Mouse (Mus musculus): Measurements from ENCODE around the gene Khdc1a. TPM values are rescaled to one million over a fixed set of nuclear protein-coding genes. Genes with fewer than 3 reads are reported as not detected.

Khdc1a gene
- polyA plus RNA-seq, 1 experiment from 2014 or later = not detected

Other genes with a start within 250 kb of the Khdc1a start
- gene Tmem14a, start 131.1 kb upstream of the Khdc1a start, polyA plus RNA-seq (2015; fragmentation: Nextera tagmentation; extraction: Ambion mirVana) = 19.2 and 20.8 TPM in 2 replicates
- 0.29 and 0.54 TPM in 2 replicates for gene Gsta3, start 109.1 kb upstream of the Khdc1a start, polyA plus RNA-seq (2015; fragmentation: Nextera tagmentation; extraction: Ambion mirVana)
- gene Khdc1c, start 18.7 kb downstream of the Khdc1a start, polyA plus RNA-seq (2015; fragmentation: Nextera tagmentation; extraction: Ambion mirVana) = not detected in 2 replicates
- gene Khdc1b, start 33.9 kb downstream of the Khdc1a start, polyA plus RNA-seq (2015; fragmentation: Nextera tagmentation; extraction: Ambion mirVana) = 0.06 and 0.07 TPM in 2 replicates

All from hindbrain, embryonic 15.5 days (tissue).